Mouse (Mus musculus): Measurements from ENCODE around the gene Plvap.

GRCm38 (mm10) chr8:71451337-71451736 lies 60.2 kb downstream of the Plvap start:
- TF ChIP-seq EP300 (IDR thresholded peaks at IDR 0.05; ENCODE audit: low read depth) = no peak
- TF ChIP-seq CTCF (IDR thresholded peaks at IDR 0.05; ENCODE audit: low read depth) = no peak

Data from heart, postnatal 0 days (tissue).